Mouse (Mus musculus) megakaryocyte, embryonic 14.5 days (primary cell): ENCODE data around the gene Golga2. TPM values are rescaled to one million over a fixed set of nuclear protein-coding genes. Genes with fewer than 3 reads are reported as not detected.

ENCODE experiments used
- H3K27me3 ChIP-seq: replicated peaks from 2 replicates; pipeline ENCODE3; 2012; ENCODE audit warnings: inconsistent platforms
- H3K36me3 ChIP-seq: replicated peaks from 2 replicates; pipeline ENCODE3; 2012; ENCODE audit warnings: low read length, inconsistent platforms, mixed read lengths
- H3K4me1 ChIP-seq: 2 replicates; pipeline ENCODE4 v1.6.1; 2012; ENCODE audit warnings: inconsistent platforms
- H3K4me3 ChIP-seq: replicated peaks from 2 replicates; pipeline ENCODE3; 2012; ENCODE audit warnings: moderate library complexity, mild to moderate bottlenecking, inconsistent platforms
- H3K9me3 ChIP-seq: 2 replicates; pipeline ENCODE4 v1.6.1; 2012; ENCODE audit warnings: inconsistent platforms
- FLI1 ChIP-seq: IDR thresholded peaks from 2 replicates; pipeline ENCODE4 v1.6.1; 2012; ENCODE audit warnings: low read length, inconsistent platforms, mixed read lengths
- GATA1 ChIP-seq: IDR thresholded peaks from 3 replicates; pipeline ENCODE4 v1.6.1; 2012; ENCODE audit warnings: mixed read lengths, low read length, inconsistent platforms, borderline replicate concordance
- polyA plus RNA-seq: library from polyadenylated mRNA; stranded (reverse); fragments of >175 nt; gene quantifications from 2 replicates; pipeline ENCODE4 v1.2.3, GENCODE M21; 2012; ENCODE audit warnings: low replicate concordance; ENCODE audit not compliant: insufficient read depth

Golga2 gene
- polyA plus RNA-seq, 1 experiment: 26.0 TPM

DNA sequence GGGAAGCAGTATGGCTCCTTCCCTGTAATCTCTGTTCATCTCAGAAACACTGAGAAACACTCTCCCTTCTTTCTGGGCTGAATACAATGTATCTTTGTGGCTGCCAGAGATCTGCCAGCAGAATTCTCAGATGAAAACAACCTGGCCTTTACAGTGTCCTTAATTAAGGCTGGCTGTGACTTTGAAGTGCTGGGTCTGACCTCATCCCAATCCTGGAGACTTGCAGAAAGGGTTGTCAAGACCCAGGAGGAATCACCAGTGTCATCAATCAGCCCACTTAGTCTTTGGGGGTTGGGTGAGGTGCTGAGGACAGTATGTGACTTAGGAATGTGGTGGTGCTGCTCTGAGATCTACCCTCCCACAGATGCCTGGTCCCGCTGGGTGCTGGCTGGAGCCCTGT lies 33.8 kb upstream of the Golga2 start:
- peaks cover 90% of the 10 kb centered on the region for H3K36me3 ChIP-seq
- H3K4me3 ChIP-seq: no peak overlapping the region
- H3K27me3 ChIP-seq: no peaks in the 10 kb centered on the region
- 0 out of 2 replicates have a peak, but pooled peaks cover 3% of the 10 kb centered on the region for H3K9me3 ChIP-seq
- no peak for TF ChIP-seq FLI1
- no peak for TF ChIP-seq GATA1
- H3K4me1 ChIP-seq: peaks cover 20% of the 10 kb centered on the region

DNA sequence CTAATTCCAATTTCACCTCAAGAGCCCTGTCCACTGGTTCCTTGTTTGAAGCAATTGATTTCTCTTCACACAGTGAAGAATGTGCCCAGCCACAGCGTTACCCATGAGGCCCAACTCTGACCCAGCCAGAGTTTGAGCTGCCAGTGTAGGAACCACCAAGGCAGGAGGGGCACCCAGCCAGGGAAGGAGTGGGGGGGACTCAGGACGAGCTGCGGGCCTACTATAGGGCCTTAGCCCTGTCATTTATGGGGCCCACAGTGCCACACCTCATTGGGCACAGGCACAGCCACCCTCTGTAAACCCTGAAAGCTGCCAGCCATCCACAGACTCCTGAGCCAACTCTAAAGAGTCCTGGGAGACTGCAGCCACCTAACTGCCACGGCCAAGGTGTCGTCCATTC lies 32.6 kb upstream of the Golga2 start:
- Histone ChIP-seq H3K4me1 (peaks cover 32% of the 10 kb centered on the region), H3K9me3 (no peaks in the 10 kb centered on the region), H3K36me3 (peaks cover 85% of the 10 kb centered on the region), H3K4me3 (no peak overlapping the region), H3K27me3 (no peaks in the 10 kb centered on the region)
- no peak for TF ChIP-seq FLI1

DNA sequence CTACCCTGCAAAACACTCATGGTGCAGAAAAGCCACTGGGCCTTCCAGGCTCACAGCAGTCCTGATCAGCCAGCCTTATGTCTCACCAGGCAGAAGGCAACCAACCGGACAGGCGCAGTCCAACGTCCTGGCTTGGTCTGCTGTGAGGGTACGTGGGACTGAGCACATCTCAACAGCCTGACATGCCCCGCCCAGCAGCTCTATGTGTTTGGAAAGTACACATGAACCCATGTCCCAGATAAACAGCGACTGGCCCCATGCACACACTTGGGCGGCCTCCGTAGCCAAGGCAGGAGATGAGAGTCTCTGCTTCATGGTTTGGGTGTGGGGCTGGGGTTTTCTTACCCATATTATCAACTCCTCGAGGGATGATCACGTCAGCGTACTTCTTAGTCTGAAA lies 30.9 kb upstream of the Golga2 start:
- H3K4me1 ChIP-seq: peaks cover 37% of the 10 kb centered on the region
- H3K27me3 ChIP-seq: no peaks in the 10 kb centered on the region
- TF ChIP-seq FLI1 (no peak), GATA1 (no peak)
- no peak overlapping the region for H3K4me3 ChIP-seq
- no peaks in the 10 kb centered on the region for H3K9me3 ChIP-seq
- peaks cover 68% of the 10 kb centered on the region for H3K36me3 ChIP-seq

DNA sequence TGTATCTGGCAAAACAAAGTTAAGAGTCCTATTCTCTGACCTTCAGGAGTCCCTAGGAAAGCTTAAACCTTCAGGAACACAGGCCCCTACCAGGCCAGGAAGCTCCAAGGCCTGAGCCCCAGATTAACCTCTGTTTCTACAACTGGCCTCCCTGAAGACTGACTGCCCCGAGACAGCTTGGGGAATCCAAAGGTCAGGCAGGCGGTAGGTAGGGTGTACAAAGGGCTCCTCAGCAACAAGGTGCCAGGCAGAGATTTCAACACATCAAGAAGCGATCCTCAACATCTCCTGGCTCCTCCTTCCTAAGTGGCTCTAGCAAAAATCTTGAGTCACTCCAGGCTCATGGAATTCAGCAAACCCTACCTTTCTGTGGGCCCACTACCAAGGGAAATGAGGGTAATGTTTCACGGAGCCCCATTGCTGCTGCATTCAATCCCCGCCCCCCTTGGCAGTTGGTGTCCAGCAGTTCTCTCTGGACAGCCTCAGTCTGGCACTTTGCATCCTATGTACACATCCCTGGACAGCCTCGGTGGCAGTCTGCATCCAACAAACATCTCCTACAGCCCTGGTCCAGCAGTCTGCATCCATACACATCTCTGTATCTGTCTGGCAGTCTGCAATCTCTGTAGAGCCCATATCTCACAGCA lies 28.2 kb upstream of the Golga2 start:
- H3K27me3 ChIP-seq: no peaks in the 10 kb centered on the region
- TF ChIP-seq GATA1 (no peak), FLI1 (no peak)

DNA sequence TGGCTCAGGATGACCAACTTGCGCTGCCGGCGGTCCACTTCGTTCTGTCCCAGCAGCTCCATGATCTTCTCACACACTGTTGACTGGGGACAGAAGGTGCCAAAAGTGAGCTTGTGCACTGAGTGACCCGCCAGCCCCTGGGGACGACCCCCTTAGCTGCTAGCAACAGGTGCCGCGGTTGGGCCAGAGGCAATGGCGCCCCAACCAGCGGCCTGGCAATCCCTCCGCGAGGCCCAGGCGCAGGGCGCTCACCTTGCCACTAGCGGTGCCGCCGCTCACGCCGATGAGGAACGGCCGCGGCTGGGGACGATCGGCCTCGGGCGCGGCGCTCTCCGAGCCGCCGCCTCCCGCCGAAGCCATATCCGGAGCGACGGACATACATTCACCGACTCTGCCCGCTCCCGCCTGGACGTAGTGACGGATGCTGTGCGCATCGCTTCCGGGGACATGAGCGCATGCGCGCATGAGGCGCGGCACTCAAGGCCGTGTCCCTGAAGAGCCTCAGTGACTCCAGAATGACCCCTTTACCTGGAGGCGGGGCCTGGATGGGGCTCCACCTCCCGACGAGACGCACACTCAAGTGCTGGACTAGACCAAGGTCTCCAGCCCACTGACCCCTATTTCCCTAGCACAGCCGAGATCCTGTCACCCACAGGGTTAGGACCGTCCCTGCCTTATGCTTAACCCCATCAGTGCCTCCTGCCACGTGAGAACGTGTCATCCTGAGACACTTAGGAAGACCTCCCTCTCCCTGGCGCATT lies 27.3 kb upstream of the Golga2 start, which contains the start of gene Uck1:
Gene Uck1, minus strand, starts transcription at position 503 of the 761 bp plus-strand sequence.
- Histone ChIP-seq H3K27me3 (no peaks in the 10 kb centered on the region), H3K4me3 (peak within 1 kb of the TSS; percentile 97), H3K36me3 (peaks cover 33% of the 10 kb centered on the region), H3K4me1 (peaks cover 33% of the 10 kb centered on the region), H3K9me3 (no peaks in the 10 kb centered on the region)
- TF ChIP-seq GATA1: no peak

More for the DNA sequence above, 28.2 kb upstream of the Golga2 start:
- Histone ChIP-seq H3K4me3 (peak overlapping the region; percentile 97), H3K36me3 (peaks cover 41% of the 10 kb centered on the region), H3K9me3 (no peaks in the 10 kb centered on the region), H3K4me1 (peaks cover 33% of the 10 kb centered on the region)

DNA sequence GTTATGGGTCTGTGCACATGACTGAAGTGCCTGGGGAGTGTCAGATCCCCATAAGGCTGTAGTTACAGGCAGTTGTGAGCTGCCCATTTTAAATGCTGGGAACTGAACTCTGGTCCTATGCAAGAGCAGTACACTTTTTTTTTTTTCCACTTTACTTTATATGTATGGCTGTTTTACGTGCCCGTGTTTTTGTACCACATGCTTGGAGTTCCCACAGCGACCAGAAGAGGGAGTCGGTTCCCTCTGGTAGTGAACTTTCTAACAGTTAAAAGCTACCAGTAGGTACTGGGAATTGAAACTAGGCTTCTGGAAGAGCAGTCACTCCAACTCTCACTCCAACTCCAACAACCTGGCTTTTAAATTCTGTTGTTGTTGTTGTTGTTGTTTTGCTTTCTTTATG lies 26.5 kb upstream of the Golga2 start:
- no peak overlapping the region for H3K4me3 ChIP-seq
- peaks cover 32% of the 10 kb centered on the region for H3K4me1 ChIP-seq
- H3K36me3 ChIP-seq: peaks cover 32% of the 10 kb centered on the region
- peaks cover 3% of the 10 kb centered on the region for H3K27me3 ChIP-seq
- TF ChIP-seq FLI1 (no peak), GATA1 (no peak)
- H3K9me3 ChIP-seq: no peaks in the 10 kb centered on the region

DNA sequence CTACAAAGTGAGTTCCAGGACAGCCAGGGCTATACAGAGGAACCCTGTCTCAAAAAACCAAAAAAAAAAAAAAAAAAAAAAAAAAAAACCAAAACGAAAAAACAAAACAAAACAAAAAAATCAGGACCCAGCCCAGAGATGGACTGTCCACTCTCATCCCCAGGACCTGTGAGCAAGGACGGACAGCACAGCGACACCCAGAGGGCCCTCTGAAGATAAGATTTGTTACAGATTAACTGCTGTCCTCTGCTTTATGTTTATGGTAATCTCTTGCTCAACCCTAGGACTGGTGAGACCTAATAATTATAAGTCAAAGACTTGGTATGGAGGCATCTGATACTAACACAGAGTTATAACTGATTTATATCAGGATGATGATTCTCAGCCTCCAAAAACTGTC lies 11.4 kb upstream of the Golga2 start:
- Histone ChIP-seq H3K4me1 (peaks cover 31% of the 10 kb centered on the region), H3K36me3 (peaks cover 40% of the 10 kb centered on the region), H3K27me3 (peaks cover 9% of the 10 kb centered on the region), H3K4me3 (no peak overlapping the region), H3K9me3 (no peaks in the 10 kb centered on the region)
- TF ChIP-seq GATA1 (no peak), FLI1 (no peak)

DNA sequence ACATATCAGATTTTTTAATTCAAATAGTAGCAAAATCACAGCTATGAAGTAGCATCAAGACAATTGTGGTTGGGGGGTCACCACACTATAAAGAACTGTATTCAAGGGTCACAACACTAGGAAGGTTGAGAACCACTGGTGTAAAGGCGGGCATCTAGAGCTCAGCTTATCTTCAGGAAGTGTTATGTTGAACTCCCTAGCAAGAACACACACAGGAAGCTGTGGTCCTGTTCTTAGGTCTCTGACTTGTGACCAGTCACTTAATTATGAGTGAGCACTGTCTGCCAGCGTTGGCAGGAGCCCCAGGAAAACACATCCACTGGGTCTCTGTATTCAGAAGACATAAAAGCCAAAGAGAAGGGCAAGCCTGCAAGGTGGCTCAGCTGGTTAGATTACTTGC lies 4.9 kb upstream of the Golga2 start:
- no peak for TF ChIP-seq GATA1
- peak overlapping the region; percentile 84 for H3K4me3 ChIP-seq
- H3K36me3 ChIP-seq: peaks cover 82% of the 10 kb centered on the region
- H3K4me1 ChIP-seq: peaks cover 72% of the 10 kb centered on the region
- no peaks in the 10 kb centered on the region for H3K9me3 ChIP-seq
- H3K27me3 ChIP-seq: no peaks in the 10 kb centered on the region

DNA sequence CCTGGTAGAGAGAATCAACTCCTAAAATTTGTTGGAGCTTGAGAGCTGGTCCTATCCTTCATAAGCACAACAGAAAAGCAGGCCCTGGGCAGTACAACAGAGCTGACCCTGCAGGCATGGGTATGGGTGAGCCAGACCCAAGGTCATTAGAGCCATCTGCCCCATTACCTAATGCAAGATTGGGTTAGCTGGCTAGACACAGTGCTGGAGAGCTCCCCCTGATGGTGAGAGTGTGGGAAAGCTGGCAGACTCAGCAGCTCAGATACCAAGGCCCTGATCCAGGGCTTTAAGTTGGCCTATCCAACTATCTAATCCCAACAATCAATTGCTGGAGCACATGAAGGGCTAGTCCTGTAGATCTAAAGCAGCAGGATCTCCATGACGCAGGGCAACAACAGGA lies 4.5 kb upstream of the Golga2 start:
- peak overlapping the region; percentile 84 for H3K4me3 ChIP-seq

DNA sequence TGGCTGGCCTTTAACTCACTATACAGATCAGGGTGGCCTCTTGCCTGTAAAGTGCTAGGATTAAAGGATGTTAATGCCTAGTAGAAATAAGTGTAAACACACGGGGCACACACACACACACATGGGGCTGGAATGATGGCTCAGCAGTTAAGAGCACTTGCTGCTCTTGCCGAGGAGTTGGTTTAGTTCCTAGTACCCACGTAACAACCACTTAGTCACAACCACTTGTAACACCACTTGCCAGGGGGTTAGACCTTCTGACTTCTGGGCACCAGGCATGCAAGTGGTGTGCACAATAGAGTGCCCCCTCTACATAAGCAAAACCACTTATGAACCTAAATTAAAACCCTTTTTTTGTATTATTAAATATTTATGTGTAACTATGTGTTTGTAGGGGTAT lies 3.2 kb upstream of the Golga2 start:
- Histone ChIP-seq H3K4me3 (no peak overlapping the region), H3K9me3 (no peaks in the 10 kb centered on the region), H3K4me1 (peaks cover 75% of the 10 kb centered on the region), H3K36me3 (peaks cover 65% of the 10 kb centered on the region), H3K27me3 (no peaks in the 10 kb centered on the region)
- TF ChIP-seq FLI1 (no peak), GATA1 (no peak)

More for the DNA sequence above, 4.5 kb upstream of the Golga2 start:
- Histone ChIP-seq H3K27me3 (no peaks in the 10 kb centered on the region), H3K36me3 (peaks cover 78% of the 10 kb centered on the region), H3K4me1 (peaks cover 72% of the 10 kb centered on the region), H3K9me3 (no peaks in the 10 kb centered on the region)
- TF ChIP-seq FLI1 (no peak), GATA1 (no peak)

DNA sequence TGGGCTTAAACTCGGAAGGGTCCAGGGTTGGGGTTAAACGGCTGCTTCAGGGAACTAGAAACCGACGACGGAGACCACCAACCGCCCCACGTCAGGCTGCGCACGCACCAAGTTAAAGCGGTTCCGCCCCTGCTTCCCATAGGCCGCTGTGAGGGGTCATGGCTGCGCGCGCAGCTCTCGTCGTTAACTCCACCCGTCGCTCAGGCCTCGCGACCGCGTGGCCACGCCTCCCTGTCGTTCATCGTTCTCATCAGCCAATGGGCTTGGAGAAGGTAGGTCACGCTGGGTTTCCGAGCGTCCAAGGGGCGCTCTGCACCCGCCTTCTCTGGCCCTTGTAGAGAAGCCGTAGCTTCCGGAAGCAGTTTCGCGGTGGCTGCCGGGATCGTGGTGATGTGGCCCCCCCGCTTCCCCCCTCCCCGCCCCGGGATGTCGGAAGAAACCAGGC lies 761 bp downstream of the Golga2 start, which contains the start of gene Swi5:
Gene Swi5, minus strand, starts transcription at position 153 of the 445 bp plus-strand sequence.
- peaks cover 57% of the 10 kb centered on the region for H3K36me3 ChIP-seq
- peaks cover 82% of the 10 kb centered on the region for H3K4me1 ChIP-seq
- H3K4me3 ChIP-seq: peak within 1 kb of the TSS; percentile 98
- no peaks in the 10 kb centered on the region for H3K27me3 ChIP-seq
- TF ChIP-seq GATA1: no peak
- no peak for TF ChIP-seq FLI1
- no peaks in the 10 kb centered on the region for H3K9me3 ChIP-seq
